Mouse (Mus musculus): Measurements from ENCODE around the gene Limk1.

GRCm38 (mm10) chr5:134688718-134689284 is 403 bp upstream of the Limk1 start:
- TF ChIP-seq CTCF (conservative IDR thresholded peaks at IDR 0.05; ENCODE audit: low read length) = peak; percentile 15
- TF ChIP-seq POU5F1 (IDR thresholded peaks at IDR 0.05; ENCODE audit: borderline replicate concordance, low read length) = no peak

Data from E14TG2a.4 (cell line).